Mouse (Mus musculus): ENCODE measurements around the gene Ints14. TPM values are rescaled to one million over a fixed set of nuclear protein-coding genes. Genes with fewer than 3 reads are reported as not detected.

Gene Ints14
- polyA plus RNA-seq, 1 experiment from 2014 or later, result 32.2 TPM

- no peak for ATAC-seq (ENCODE audit: low FRiP score)
- Histone ChIP-seq H3K4me1 (0 out of 2 replicates have a peak, but pooled peaks cover 6% of the 10 kb centered on the region), H3K27ac (replicated peaks) (no peak overlapping the region), H3K27me3 (replicated peaks) (no peaks in the 10 kb centered on the region), H3K9ac (replicated peaks) (no peak overlapping the region), H3K9me3 (replicated peaks) (no peaks in the 10 kb centered on the region), H3K4me2 (no peak overlapping the region), H3K4me3 (replicated peaks) (no peak overlapping the region), H3K36me3 (no peaks in the 10 kb centered on the region)
- WGBS, result 8% methylated on average over 6 of the region's 6 CpGs
Observed at GRCm38 (mm10) chr9:64936508-64936907, 24.2 kb upstream of the Ints14 start.

DNA sequence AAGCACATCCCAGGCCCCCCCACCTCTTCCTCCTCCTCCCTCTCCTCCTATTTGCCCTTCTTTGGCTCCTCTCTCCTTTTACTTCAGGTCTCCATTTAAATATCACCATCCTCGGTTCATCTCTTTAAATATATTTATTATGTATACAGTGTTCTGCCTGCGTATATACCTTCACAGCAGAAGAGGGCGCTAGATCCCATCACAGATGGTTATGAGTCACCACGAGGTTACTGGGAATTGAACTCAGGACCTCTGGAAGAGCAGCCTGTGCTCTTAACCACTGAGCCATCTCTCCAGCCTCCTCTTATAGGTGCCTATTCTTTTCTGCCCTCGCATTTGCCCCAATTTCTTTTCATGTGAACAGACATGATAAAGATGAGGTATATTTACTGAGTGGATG, 23.2 kb upstream of the Ints14 start:
- Histone ChIP-seq H3K4me3 (replicated peaks) (no peak overlapping the region), H3K9ac (replicated peaks) (no peak overlapping the region), H3K27ac (replicated peaks) (no peak overlapping the region), H3K27me3 (replicated peaks) (no peaks in the 10 kb centered on the region), H3K9me3 (replicated peaks) (no peaks in the 10 kb centered on the region), H3K36me3 (no peaks in the 10 kb centered on the region), H3K4me2 (no peak overlapping the region), H3K4me1 (no peaks in the 10 kb centered on the region)
- WGBS, result 62% methylated on average over 5 of the region's 5 CpGs
- no peak for ATAC-seq (ENCODE audit: low FRiP score)

- H3K9ac ChIP-seq (replicated peaks), result no peak overlapping the region
- ATAC-seq (ENCODE audit: low FRiP score), result no peak
- no peaks in the 10 kb centered on the region for H3K27me3 ChIP-seq (replicated peaks)
- H3K9me3 ChIP-seq (replicated peaks), result no peaks in the 10 kb centered on the region
- 77% methylated on average over 5 of the region's 5 CpGs for WGBS
- no peaks in the 10 kb centered on the region for H3K36me3 ChIP-seq
- no peak overlapping the region for H3K4me3 ChIP-seq (replicated peaks)
- no peak overlapping the region for H3K4me2 ChIP-seq
- H3K4me1 ChIP-seq, result no peaks in the 10 kb centered on the region
- no peak overlapping the region for H3K27ac ChIP-seq (replicated peaks)
Observed at GRCm38 (mm10) chr9:64938535-64938934, 22.2 kb upstream of the Ints14 start.

GRCm38 (mm10) chr9:64939281-64939680, 21.4 kb upstream of the Ints14 start:
- Histone ChIP-seq H3K4me3 (replicated peaks) (no peak overlapping the region), H3K36me3 (no peaks in the 10 kb centered on the region), H3K27ac (replicated peaks) (no peak overlapping the region), H3K27me3 (replicated peaks) (no peaks in the 10 kb centered on the region), H3K4me2 (no peak overlapping the region), H3K4me1 (peaks cover 4% of the 10 kb centered on the region), H3K9me3 (replicated peaks) (no peaks in the 10 kb centered on the region), H3K9ac (replicated peaks) (no peak overlapping the region)
- 65% methylated on average over 4 of the region's 4 CpGs for WGBS
- no peak for ATAC-seq (ENCODE audit: low FRiP score)

- no peaks in the 10 kb centered on the region for H3K27me3 ChIP-seq (replicated peaks)
- H3K4me1 ChIP-seq, result peaks cover 7% of the 10 kb centered on the region
- no peak overlapping the region for H3K4me2 ChIP-seq
- 84% methylated on average over 2 of the region's 2 CpGs for WGBS
- no peak overlapping the region for H3K27ac ChIP-seq (replicated peaks)
- H3K9ac ChIP-seq (replicated peaks), result no peak overlapping the region
- no peaks in the 10 kb centered on the region for H3K36me3 ChIP-seq
- no peaks in the 10 kb centered on the region for H3K9me3 ChIP-seq (replicated peaks)
- H3K4me3 ChIP-seq (replicated peaks), result no peak overlapping the region
- ATAC-seq (ENCODE audit: low FRiP score), result no peak
Observed at GRCm38 (mm10) chr9:64939790-64940189, 20.9 kb upstream of the Ints14 start.

GRCm38 (mm10) chr9:64940731-64941346, 19.9 kb upstream of the Ints14 start:
- 84% methylated on average over 11 of the region's 11 CpGs for WGBS
- H3K27me3 ChIP-seq (replicated peaks), result no peaks in the 10 kb centered on the region
- no peak overlapping the region for H3K4me2 ChIP-seq

DNA sequence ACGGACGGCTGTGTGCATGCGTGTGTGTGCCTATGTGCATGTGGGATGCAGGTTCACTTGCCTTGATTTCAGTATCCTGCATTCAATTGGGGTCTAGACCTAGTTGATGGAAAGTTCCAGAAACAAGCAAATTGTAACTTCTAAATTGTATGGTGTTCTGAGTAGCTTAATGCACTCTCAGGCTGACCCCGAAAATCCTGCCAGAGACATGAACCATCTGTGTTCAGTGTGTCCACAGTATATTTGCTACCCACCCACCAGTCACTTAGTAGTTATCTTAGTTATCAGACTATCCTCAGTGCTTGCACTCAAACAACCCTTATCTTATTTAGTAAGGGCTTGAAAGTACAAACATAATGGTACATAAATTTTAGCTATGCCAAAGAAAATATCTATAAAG, 19.1 kb upstream of the Ints14 start:
- ATAC-seq (ENCODE audit: low FRiP score), result no peak
- H3K36me3 ChIP-seq, result no peaks in the 10 kb centered on the region
- WGBS, result 94% methylated on average over 4 of the region's 4 CpGs

More at GRCm38 (mm10) chr9:64940731-64941346, 19.9 kb upstream of the Ints14 start:
- no peaks in the 10 kb centered on the region for H3K9me3 ChIP-seq (replicated peaks)
- H3K4me1 ChIP-seq, result peaks cover 7% of the 10 kb centered on the region
- H3K27ac ChIP-seq (replicated peaks), result no peak overlapping the region
- H3K4me3 ChIP-seq (replicated peaks), result no peak overlapping the region
- no peak for ATAC-seq (ENCODE audit: low FRiP score)
- no peak overlapping the region for H3K9ac ChIP-seq (replicated peaks)
- H3K36me3 ChIP-seq, result no peaks in the 10 kb centered on the region

GRCm38 (mm10) chr9:64943997-64944396, 16.7 kb upstream of the Ints14 start:
- peaks cover 7% of the 10 kb centered on the region for H3K4me1 ChIP-seq
- no peaks in the 10 kb centered on the region for H3K27me3 ChIP-seq (replicated peaks)
- no peak for ATAC-seq (ENCODE audit: low FRiP score)
- H3K4me2 ChIP-seq, result peak overlapping the region; percentile 45
- no peak overlapping the region for H3K9ac ChIP-seq (replicated peaks)
- no peak overlapping the region for H3K27ac ChIP-seq (replicated peaks)
- H3K9me3 ChIP-seq (replicated peaks), result no peaks in the 10 kb centered on the region
- 9% methylated on average over 11 of the region's 11 CpGs for WGBS
- no peak overlapping the region; the same call in 1 of the 2 replicates for H3K4me3 ChIP-seq (replicated peaks)
- no peaks in the 10 kb centered on the region for H3K36me3 ChIP-seq

More for the DNA sequence above, 19.1 kb upstream of the Ints14 start:
- H3K4me2 ChIP-seq, result no peak overlapping the region
- no peak overlapping the region for H3K27ac ChIP-seq (replicated peaks)
- no peaks in the 10 kb centered on the region for H3K9me3 ChIP-seq (replicated peaks)
- peaks cover 7% of the 10 kb centered on the region for H3K4me1 ChIP-seq
- H3K4me3 ChIP-seq (replicated peaks), result no peak overlapping the region
- no peak overlapping the region for H3K9ac ChIP-seq (replicated peaks)
- no peaks in the 10 kb centered on the region for H3K27me3 ChIP-seq (replicated peaks)

- ATAC-seq (ENCODE audit: low FRiP score), result no peak
- Histone ChIP-seq H3K36me3 (no peaks in the 10 kb centered on the region), H3K4me3 (replicated peaks) (no peak overlapping the region), H3K27ac (replicated peaks) (no peak overlapping the region), H3K9me3 (replicated peaks) (no peaks in the 10 kb centered on the region), H3K4me2 (no peak overlapping the region), H3K9ac (replicated peaks) (no peak overlapping the region), H3K27me3 (replicated peaks) (peaks cover 2% of the 10 kb centered on the region; the same call in 1 of the 2 replicates), H3K4me1 (peaks cover 7% of the 10 kb centered on the region)
- 91% methylated on average over 9 of the region's 9 CpGs for WGBS
Observed at GRCm38 (mm10) chr9:64947483-64948095, 13.1 kb upstream of the Ints14 start.

DNA sequence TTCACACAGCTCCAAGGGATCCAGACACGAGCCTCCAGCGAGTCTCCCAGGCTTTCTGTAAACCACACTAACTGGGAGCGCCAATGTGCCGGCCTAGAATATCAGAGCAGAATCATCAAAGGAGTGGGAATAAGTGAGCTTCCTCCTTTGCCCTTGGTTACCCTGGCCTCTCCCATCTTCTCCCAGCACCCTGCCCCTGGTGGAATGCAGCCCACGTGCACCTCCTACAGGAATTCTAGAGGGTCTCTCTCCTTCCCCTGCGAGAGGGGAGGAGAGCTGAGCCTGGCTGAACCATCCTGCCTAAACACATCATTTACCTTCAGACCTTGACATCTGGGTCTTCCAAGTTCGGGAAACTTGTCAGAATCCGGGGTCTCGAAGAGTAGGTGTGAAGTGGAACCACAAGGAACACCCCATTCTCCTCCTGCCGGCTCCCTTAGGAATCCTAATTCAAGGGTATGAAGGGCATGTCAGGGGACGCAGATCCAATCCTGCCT, 9.5 kb upstream of the Ints14 start, which contains the start of gene Slc24a1:
TSS of gene Slc24a1 (minus strand) at position 447 of the 497 bp plus-strand sequence.
- H3K9ac ChIP-seq (replicated peaks), result no peak within 1 kb of the TSS
- no peaks in the 10 kb centered on the region for H3K36me3 ChIP-seq
- H3K9me3 ChIP-seq (replicated peaks), result no peaks in the 10 kb centered on the region
- 45% methylated on average over 11 of the region's 11 CpGs for WGBS
- no peak within 1 kb of the TSS for H3K4me2 ChIP-seq
- no peak within 1 kb of the TSS for H3K4me3 ChIP-seq (replicated peaks)
- H3K4me1 ChIP-seq, result no peaks in the 10 kb centered on the region
- peaks cover 8% of the 10 kb centered on the region; the same call in 1 of the 2 replicates for H3K27me3 ChIP-seq (replicated peaks)
- H3K27ac ChIP-seq (replicated peaks), result no peak within 1 kb of the TSS
- no peak for ATAC-seq (ENCODE audit: low FRiP score)

GRCm38 (mm10) chr9:64952055-64952454, 8.7 kb upstream of the Ints14 start:
- WGBS, result 22% methylated on average over 5 of the region's 5 CpGs
- no peak for ATAC-seq (ENCODE audit: low FRiP score)
- Histone ChIP-seq H3K4me3 (replicated peaks) (no peak overlapping the region), H3K9ac (replicated peaks) (no peak overlapping the region), H3K36me3 (no peaks in the 10 kb centered on the region), H3K4me2 (no peak overlapping the region), H3K9me3 (replicated peaks) (no peaks in the 10 kb centered on the region), H3K4me1 (no peaks in the 10 kb centered on the region), H3K27ac (replicated peaks) (no peak overlapping the region), H3K27me3 (replicated peaks) (peaks cover 8% of the 10 kb centered on the region; the same call in 1 of the 2 replicates)

GRCm38 (mm10) chr9:64953190-64953589, 7.5 kb upstream of the Ints14 start:
- H3K4me3 ChIP-seq (replicated peaks), result no peak overlapping the region
- peaks cover 8% of the 10 kb centered on the region; the same call in 1 of the 2 replicates for H3K27me3 ChIP-seq (replicated peaks)
- no peaks in the 10 kb centered on the region for H3K4me1 ChIP-seq
- H3K27ac ChIP-seq (replicated peaks), result no peak overlapping the region
- 82% methylated on average over 7 of the region's 7 CpGs for WGBS
- no peak overlapping the region for H3K9ac ChIP-seq (replicated peaks)
- H3K9me3 ChIP-seq (replicated peaks), result no peaks in the 10 kb centered on the region
- no peak for ATAC-seq (ENCODE audit: low FRiP score)
- no peaks in the 10 kb centered on the region for H3K36me3 ChIP-seq
- no peak overlapping the region for H3K4me2 ChIP-seq

Measured in neural tube, embryonic 15.5 days (tissue).